Mouse (Mus musculus) right cerebral cortex, adult 2 months (tissue): ENCODE results near the gene Mrtfb.
A peak's percentile ranks its signal among the peaks of the same experiment; 100 is the strongest.

Source experiments
- DNase-seq, 2 experiments: peaks; one replicate each; pipeline ENCODE4 v3.0.0; 2021 to 2022; ENCODE audit warnings: low spot score in 2 of 2

Mrtfb gene

DNA sequence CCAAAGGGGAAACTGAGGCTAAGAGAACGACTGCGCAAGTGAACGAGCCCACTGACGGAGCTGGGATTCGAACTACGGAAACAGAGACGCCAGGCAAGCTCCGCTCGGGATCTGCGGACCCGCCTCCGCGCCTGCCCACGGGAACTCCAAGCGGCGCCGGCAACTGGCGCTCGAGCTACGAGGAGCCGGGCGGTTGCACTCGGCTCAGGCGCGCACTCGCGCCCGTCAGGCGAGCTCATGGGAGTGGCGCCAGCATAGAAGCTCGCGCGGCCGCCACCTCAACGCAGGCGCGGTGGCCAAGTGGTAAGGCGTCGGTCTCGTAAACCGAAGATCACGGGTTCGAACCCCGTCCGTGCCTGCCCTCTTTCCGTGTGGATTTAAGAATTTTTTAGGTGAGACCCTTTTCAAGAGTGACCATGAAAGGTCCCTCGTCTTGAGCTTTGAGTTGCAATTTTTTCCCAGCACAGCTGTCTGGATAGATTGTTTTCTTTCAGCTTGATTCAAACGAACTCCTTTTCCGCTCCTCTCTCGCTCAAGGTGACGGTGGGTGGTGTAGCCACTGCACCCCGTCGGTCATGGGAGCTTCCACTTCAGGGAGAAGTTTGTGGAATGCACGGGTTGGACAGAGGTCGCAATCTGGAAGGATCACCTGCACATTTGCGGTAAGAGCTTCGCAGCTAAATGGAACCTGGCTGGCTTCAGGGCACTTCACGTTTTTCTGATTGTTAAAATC, 180.9 kb downstream of the Mrtfb start:
- peak; percentile 99 for DNase-seq

DNA sequence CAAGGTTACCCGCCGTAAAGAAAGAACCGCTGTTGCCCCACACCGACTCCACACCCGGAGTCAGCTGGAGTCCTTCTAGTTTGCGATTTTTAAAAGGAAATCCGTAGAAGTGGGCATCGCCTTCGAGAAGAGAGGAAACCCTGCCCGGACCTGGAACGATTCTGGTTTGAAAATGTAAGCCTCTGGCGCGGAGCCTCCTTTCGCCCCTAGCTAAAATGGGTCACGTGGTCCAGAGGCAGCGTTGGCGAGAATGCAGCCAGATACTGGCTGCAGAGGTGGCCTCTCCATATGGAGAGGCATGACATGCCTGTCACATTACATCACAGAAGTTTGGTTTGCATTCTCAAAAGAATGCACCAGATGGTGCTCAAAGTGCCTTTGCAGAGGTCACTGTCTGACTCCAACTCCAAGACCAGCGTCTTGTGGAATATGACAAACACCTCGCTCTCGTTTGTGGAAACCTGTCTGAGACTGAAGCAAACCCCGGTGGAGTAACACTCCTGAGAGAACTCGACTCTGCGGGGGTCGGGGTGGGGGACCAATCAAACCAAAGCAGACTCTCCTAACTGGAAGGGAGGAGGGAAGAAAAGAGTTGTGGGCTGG, 181.6 kb downstream of the Mrtfb start:
- DNase-seq, result peak; percentile 61 to 70

DNA sequence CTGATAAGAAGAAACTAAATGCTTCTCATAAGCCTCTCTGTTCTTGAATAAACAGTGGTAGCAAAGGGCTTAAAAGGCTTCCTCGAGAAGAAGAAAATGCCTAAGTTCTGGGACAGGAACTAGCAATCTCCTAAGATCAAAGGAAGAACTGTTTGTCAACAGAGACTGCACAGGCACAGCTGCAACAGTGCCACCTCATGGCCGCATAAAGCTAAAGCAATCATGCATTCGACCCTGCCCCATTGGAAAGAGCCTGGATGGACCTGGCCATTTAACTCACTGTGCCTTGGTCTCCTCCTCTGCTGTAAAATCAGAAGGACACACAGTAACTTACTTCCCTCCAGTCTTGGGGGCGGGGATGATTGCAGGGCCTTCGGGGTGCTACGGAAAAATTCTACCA, 184.2 kb downstream of the Mrtfb start:
- DNase-seq, result peak in 1 of 2 experiments; percentile 34

DNA sequence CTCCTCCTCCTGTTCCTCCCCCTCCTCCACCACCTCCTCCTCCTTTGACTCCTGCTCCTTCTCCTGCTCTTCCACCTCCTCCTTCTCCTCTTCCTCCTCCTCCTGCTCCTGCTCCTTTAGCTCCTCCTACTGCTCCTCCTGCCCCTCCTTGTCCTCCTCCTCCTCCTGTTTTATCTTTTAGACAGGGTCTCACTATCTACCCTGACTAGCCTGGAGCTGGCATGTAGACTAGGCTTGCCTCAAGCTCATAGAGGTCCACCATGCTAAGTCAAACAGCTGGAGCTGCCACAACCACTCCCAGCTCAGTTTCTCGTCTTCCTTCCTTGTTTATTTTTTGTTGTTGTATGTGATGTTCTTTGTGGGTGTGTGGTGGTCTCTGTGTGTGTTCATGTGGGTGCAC, 187.5 kb downstream of the Mrtfb start:
- no peak for DNase-seq

DNA sequence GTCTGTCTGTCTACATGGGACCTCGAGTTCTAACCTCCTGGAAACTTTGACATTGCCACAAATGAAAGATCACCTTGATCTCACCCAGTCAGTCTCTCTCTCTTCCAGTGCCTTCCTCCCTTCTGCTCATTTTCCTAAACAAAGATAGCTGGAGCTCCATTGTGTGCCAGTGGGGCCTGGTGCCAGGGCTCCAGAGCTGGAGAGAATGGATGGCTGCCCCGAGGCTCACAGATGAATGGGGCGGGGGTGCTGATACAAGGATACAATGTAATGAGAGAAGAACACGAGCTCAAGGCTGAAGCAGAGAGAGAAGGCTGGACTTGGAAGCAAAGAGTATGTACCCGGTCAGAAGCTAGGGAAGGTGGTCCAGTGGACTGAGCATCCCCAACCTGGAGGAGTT, 189.2 kb downstream of the Mrtfb start:
- DNase-seq, result no peak

DNA sequence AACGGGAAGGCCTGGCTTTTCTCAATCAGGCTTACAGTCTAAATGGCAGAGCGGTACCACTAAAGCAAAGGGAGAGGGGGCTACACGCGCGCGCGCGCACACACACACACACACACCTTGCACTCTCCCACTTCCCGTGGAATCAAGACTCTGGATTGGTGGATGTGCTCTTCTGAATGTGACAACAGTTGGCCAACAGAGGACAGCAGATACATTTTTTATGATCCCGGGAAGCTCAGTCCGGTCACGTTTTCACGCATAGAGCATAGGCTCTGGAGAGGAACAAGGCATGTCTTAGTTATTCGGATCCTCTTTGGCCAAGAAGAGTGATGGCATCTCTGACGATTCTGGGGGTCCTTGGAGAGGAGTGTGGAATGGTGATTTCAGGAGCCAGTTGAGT, 190.2 kb downstream of the Mrtfb start:
- peak in 1 of 2 experiments; percentile 42 for DNase-seq

DNA sequence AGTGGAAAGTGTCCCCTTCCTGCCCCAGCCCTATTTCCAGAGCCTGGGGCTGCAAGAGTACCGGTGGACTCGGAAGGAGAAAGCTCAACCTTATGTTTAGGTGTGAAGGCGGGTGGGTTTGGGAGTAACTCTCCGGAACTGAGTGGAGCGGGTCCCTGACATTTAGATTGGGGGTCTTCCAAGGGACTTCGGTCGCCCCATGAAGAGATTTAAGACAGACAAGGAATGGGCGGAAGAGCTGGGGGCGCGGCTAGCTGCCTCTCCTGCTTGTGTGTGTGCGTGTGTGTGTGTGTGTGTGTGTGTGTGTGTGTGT, 190.6 kb downstream of the Mrtfb start:
- DNase-seq, result no peak

DNA sequence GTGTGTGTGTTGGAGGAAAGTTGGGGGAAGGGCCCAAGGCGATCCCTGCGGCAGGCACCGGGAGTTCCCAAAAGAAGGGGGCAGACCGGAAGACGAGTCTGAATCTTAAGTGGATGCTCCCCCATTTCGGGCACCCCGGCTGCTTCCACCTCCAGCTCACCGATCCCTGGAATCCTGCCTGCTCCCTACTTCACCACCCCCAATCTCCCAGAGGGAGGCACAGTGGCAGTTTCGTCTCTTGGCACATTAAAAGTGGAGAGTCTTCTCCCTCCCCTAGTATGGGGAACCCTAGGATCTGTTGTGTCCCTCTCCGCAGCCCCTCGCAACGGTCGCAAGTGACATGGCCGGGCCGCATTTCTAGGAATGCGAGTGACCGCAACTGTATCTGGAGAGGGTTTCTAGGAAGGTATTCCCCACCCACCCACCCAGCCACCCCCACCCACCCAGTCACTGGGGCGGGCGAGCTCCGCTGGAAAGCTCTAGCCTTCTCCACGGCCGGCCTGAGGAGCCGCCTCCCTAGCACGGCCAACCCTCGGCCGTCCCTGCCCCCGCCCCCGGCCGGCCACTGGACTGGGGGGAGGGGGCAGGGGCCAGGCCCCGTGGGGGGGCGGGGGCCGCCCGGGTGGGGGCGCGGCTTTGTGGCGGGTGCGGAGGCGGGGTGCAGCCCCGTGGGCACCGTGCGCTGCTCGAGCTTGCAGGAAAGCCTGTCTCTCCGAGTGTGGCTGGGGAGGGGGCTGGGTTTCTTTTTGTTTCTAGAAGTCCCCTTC, 191.2 kb downstream of the Mrtfb start:
- DNase-seq, result peak; percentile 69 to 71

DNA sequence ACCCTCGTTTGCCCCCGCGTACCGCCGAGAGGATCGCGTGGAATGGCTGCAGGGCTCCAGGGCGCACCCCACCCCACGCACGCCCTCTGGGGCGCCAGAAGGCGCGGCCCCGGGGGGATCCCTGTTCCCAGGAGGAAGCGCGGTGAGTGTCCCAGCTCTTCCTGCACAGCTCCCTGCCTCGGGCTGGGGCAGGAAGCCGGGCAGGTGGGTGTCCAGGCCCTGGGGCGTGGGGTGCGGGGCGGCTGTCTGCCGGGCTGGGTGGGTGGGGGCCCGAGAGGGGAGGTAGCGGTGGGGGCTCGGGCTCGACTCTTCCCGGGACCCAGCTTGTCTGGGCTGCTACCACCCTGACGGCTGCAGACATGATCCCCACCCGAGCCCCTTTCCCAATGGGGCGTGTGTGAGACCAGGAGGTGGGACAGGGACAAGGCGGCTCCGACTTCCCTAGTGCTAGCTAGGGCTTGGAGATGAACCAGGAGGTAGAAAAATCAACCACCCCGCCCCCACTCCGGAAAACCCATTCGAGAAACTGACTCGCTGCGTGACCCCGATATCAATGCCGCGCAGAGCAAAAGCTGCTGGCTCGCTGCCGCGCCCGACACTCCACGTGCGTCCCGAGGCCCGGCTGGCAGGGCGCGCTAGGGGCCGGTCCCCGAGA, 191.9 kb downstream of the Mrtfb start:
- DNase-seq, result peak in 1 of 2 experiments; percentile 40

DNA sequence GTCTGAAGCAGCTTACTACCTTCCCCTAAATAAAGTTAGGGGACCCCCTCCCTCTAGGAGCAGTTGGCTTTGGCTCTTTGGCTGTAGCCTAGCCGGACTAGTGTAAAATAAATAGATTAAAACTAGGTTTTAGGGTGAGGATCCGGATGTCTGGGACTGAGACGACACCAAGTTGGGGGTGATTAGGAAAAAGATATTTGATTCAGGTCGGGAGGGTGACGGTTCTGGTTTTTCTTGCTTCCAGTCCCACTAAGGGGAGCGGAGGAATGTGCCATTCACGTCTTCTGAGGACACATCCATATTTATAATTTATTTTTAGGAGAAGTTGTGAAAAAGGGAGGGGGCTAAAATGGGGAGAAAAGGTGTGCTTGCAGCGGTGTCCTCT, 192.4 kb downstream of the Mrtfb start:
- no peak for DNase-seq

DNA sequence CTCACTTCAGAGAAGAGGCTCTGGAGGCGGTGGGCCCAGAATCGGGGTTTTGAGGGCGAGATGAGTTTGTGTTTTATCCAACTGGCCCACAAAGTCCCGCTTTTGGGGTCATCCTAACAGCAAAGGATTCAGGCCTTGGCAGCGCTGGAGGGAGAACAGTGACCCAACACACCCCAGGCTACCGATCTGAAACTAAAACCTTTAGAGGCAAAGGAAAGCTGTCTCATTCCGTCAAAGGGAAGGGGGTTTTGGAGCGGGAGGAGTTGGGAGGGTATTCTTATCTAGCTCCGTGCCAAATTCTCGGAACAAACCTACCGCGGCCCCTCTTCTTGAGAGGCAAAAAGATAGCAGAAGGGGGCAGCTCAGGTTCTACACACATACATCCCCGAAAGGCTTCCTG, 193.2 kb downstream of the Mrtfb start:
- no peak for DNase-seq

DNA sequence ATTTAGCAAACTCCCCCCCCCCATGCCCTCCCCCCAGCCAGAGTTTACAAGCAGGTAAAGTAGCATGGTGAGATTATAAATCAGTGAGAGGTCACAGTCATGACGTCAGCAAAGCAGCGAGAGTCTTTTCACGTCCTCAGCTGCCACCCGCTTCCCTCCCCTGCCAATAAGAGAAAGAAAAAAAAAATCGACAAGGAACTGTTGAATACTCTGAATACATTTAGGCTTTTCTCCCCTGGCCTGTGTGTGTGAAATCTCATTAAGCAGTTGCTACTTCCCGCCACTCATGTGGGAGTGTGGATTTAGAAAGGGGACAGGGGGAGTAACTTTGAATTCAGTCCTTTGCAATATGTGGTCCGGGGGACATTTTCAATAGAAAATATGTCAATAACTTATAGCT, 194.6 kb downstream of the Mrtfb start:
- no peak for DNase-seq

DNA sequence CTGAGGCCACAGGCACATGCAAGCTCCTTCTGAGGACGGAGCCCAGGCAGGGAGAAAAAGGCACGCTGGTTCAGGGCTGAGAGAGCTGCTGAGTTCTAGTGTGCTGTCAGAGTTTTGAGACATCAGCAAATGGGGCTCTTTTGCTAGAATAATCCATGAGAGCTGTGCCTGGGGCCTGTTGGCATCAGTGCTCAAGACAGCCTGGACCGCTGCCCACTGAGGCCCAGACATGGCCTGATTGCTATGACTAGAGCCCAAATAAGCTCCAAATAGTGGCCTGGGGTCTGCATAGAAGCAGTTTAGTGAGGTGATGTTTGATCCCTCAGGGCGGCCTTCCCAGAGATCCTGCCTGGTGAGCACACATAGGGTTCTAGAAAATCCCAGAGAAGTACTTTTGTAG, 195.7 kb downstream of the Mrtfb start:
- no peak for DNase-seq

DNA sequence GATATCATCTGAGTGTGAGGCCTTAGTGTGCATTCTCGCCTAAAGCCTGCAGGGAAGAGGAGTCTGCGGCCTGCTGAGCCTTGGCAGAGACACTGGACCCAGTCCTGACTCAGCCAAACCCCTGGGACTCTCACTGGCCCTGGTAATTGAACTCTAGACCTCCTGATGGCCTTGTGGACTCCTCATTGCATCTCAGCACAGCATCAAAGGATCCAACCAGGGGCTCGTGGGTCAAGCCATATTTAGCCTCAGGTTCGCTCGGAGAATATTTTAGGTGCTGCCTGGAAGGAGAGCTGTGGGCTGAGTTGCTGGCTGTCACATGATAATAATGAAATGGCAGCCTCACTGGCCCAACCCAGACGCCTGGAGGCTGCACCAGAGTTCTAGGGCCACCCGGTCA, 196.4 kb downstream of the Mrtfb start:
- no peak for DNase-seq

DNA sequence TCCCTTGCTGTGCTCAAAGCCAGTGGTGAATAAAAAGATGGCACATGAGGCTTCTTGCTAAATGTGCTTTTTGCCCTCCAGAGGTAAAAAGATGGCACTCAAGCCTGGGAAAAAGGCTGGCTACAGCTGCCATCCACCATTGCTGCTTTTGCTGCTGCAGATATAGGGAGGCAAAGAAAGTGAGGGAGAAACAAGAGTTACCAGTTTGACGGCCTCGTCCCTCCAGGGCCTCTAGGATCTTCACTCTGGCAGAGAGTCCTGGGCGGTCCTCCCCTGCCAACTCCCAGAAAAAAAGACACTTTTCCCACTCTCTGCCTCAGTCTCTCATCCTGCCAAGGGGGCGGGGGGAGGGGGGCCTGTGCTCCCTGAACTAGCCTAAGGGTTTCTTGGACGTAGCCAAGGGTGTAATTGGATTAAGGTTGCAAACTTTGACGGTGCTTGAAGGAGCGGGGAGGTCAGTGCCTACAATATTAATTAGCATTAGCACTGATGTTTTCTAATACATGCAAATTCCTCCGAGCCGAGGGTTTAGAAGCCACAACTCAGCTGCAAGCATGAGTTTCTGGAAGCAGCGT, 197.8 kb downstream of the Mrtfb start:
- no peak for DNase-seq

DNA sequence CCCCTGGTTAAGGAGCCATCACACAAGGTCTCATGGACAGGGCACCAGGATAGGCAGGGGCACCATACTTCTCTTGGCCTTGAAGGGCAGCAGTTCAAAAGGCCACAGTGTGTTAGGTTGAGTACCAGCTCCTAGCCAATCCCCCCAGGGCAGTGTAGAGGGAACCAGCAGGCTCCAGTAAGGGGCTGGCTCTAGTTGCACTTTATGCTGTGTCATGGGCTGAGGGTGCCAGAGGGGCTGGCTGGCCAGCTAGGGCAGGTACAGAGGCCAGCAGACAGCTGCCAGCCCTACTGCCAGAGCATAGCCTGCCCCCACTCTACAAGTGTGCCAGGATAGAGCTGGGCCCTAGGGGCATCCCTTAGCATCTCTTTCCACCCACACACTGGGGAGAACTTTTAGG, 199.3 kb downstream of the Mrtfb start:
- no peak for DNase-seq

DNA sequence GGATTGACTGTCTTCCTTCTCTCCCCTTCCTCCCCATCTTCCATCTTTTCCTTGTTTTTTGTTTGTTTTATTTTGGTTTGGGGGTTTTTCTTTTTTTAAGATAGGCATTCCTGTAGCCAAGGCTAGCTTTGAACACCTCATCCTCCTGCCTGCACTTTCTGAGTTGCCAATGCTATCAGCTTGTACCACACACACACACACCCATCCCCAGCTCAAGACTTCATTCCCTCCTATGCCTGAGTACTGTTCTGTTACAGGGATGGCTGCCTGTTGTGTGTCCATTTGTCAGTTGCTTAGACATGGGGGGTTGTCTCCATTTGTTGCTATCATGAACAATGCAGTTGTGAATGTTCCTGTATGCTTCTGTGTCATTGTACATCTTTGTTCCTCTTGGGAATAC, 202.3 kb downstream of the Mrtfb start:
- DNase-seq, result no peak

DNA sequence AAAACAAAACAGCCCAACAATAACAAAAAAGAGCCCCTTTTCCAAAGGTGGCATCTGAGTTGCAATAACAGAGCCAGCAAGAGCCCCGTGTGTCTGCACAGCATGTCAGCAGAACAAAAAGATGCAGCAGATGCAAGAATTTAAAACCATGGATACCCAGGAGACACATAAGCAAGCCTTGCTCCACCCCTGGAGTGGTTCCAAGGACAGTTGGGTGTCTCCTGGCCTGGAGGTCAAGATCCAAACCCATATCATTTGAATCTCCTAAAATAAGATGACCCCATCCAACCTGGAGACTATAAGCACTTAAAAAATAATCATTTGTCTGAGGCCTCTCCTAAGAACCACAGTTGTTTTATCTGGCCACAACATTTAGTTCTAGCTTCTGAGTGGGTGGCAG, 203.8 kb downstream of the Mrtfb start:
- no peak for DNase-seq

DNA sequence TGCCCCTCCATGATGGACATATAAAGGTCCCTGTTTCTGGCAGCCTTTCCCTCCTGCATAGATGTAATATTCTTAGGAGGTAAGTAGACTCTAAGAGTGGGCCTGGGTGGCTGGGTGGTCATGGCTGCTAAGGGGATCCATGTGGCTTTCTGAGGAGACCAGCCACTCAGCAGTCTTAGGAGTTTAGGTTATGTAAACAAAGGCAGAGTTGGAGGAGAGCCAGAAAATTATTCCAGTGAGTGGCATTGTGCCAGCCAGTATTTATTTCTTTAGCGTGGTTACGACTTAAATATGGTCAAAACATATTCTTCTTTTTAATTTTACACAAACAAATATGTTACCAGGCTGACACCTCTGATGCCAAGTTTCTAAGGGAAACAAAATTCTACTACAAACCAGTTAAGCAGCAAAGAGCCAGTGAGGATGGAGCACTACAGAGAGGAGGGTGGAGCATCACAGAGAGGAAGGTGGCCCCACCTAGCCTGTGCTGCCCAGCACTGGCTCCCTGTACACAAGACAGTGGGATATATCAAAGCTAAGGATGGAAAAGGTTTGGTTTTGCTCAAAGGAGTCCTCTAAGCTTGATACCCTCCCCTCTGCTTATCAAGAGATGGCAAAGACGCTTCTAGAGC, 204.6 kb downstream of the Mrtfb start:
- no peak for DNase-seq

DNA sequence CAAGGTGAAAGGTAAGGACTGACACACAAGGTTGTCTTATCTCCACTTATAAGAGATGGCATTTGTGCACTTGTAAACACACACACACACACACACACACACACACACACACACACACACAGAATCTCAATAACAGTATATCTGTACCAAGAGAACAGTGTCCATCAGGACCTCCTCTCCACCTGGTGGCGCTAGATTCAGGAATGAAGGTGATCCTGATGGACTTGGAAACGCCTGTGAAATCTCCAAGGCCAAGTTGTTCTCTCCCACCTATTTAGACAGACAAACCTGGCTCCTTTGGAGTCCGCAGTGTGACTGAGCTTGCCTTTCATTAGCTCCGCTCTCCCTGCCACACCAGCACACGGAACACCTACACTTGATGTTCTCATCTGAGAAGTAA, 208.4 kb downstream of the Mrtfb start:
- no peak for DNase-seq
